Mouse (Mus musculus) lung, postnatal 0 days (tissue): Measurements from ENCODE around the gene Thap4.

Source experiments
- CTCF ChIP-seq: IDR thresholded peaks from 2 replicates; pipeline ENCODE4 v1.5.1; 2016; ENCODE audit warnings: antibody characterized with exemption, mild to moderate bottlenecking
- EP300 ChIP-seq: IDR thresholded peaks from 2 replicates; pipeline ENCODE4 v1.6.1; 2016; ENCODE audit warnings: antibody characterized with exemption, mild to moderate bottlenecking, control low read depth

DNA sequence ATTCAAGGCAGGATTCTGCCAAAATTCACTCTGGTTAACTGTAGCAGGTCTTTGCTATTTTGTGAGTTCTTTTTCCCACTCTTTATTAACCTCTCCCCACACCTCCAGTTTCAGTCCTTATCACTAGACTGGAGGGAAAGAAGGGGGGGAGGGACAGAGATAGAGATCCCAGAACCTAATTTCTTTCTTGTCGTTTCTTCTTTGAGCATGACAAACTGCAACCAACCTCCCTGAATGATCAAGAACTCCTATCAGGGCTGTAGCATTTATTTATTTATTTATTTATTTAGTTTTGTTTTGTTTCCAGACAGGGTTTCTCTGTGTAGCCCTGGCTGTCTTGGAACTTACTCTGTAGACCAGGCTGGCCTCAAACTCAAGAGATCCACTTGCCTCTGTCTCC is 52.6 kb downstream of the Thap4 start:
- TF ChIP-seq EP300 (no peak), CTCF (no peak)
